Mouse (Mus musculus) limb, embryonic 13.5 days (tissue): ENCODE data around the gene Lrrc15. TPM values are rescaled to one million over a fixed set of nuclear protein-coding genes. Genes with fewer than 3 reads are reported as not detected.
A peak's percentile ranks its signal among the peaks of the same experiment; 100 is the strongest.

Experiments used
- ATAC-seq: fragments of 200-750 bp; cut with Nextera tagmentation; 2 replicates; pipeline ENCODE4 v1.8.0; 2017; ENCODE audit warnings: low read depth, moderate number of reproducible peaks, moderate TSS enrichment; ENCODE audit not compliant: low FRiP score
- H3K27ac ChIP-seq: fragments of 300-500 bp; sonication (generic); 2 replicates; pipeline ENCODE4 v1.5.1; 2015; ENCODE audit warnings: inconsistent platforms, mild to moderate bottlenecking, moderate library complexity
- H3K27me3 ChIP-seq: fragments of 300-500 bp; sonication (generic); 2 replicates; pipeline ENCODE4 v1.6.1; 2015; ENCODE audit warnings: mild to moderate bottlenecking, inconsistent platforms
- H3K36me3 ChIP-seq: fragments of 300-500 bp; sonication (generic); 2 replicates; pipeline ENCODE4 v1.6.1; 2015; ENCODE audit warnings: inconsistent platforms, mild to moderate bottlenecking, moderate library complexity
- H3K4me1 ChIP-seq: fragments of 300-500 bp; sonication (generic); 2 replicates; pipeline ENCODE4 v1.6.1; 2015; ENCODE audit warnings: inconsistent platforms
- H3K4me2 ChIP-seq: fragments of 300-500 bp; sonication (generic); replicated peaks from 2 replicates; pipeline ENCODE4 v1.6.1; 2015; ENCODE audit warnings: inconsistent platforms, mild to moderate bottlenecking, moderate library complexity
- H3K4me3 ChIP-seq: fragments of 300-500 bp; sonication (generic); 2 replicates; pipeline ENCODE4 v1.5.1; 2015; ENCODE audit warnings: moderate library complexity, mild to moderate bottlenecking, inconsistent platforms
- H3K9ac ChIP-seq: fragments of 300-500 bp; sonication (generic); 2 replicates; pipeline ENCODE4 v1.6.1; 2015; ENCODE audit warnings: mild to moderate bottlenecking, inconsistent platforms
- H3K9me3 ChIP-seq: fragments of 300-500 bp; sonication (generic); 2 replicates; pipeline ENCODE4 v1.6.1; 2016; ENCODE audit warnings: inconsistent platforms
- WGBS: fragments of 180-500 bp; shearing (Covaris S2); methylation state at CpG from one replicate; pipeline ENCODE4 v1.1.7; 2015; 5-methylcytosine and 5-hydroxymethylcytosine counted together
- polyA plus RNA-seq: library from polyadenylated mRNA; unstranded; fragments of >200 nt; fragmentation: Nextera tagmentation; extraction: Ambion mirVana; gene quantifications from 2 replicates; pipeline ENCODE4 v1.2.1, GENCODE M21; 2015

The Lrrc15 gene
- polyA plus RNA-seq, 1 experiment from 2014 or later = 1.1 TPM

- H3K4me3 ChIP-seq = no peak overlapping the region
- 85% methylated on average over 6 of the region's 6 CpGs for WGBS
- no peak overlapping the region for H3K4me2 ChIP-seq
- no peak for ATAC-seq
- H3K4me1 ChIP-seq = no peaks in the 10 kb centered on the region
- H3K27ac ChIP-seq = no peak overlapping the region
- H3K27me3 ChIP-seq = peaks cover 51% of the 10 kb centered on the region
- no peaks in the 10 kb centered on the region for H3K9me3 ChIP-seq
- H3K9ac ChIP-seq = no peak overlapping the region
- H3K36me3 ChIP-seq = no peaks in the 10 kb centered on the region
Observed at GRCm38 (mm10) chr16:30302686-30303085, 19.6 kb upstream of the Lrrc15 start.

GRCm38 (mm10) chr16:30299711-30300277, 16.7 kb upstream of the Lrrc15 start:
- WGBS = 62% methylated on average over 10 of the region's 10 CpGs
- H3K4me1 ChIP-seq = no peaks in the 10 kb centered on the region
- H3K27ac ChIP-seq = no peak overlapping the region
- H3K27me3 ChIP-seq = peaks cover 34% of the 10 kb centered on the region
- H3K9ac ChIP-seq = no peak overlapping the region
- no peak overlapping the region for H3K4me2 ChIP-seq
- no peaks in the 10 kb centered on the region for H3K9me3 ChIP-seq
- H3K4me3 ChIP-seq = no peak overlapping the region
- ATAC-seq = no peak
- no peaks in the 10 kb centered on the region for H3K36me3 ChIP-seq

DNA sequence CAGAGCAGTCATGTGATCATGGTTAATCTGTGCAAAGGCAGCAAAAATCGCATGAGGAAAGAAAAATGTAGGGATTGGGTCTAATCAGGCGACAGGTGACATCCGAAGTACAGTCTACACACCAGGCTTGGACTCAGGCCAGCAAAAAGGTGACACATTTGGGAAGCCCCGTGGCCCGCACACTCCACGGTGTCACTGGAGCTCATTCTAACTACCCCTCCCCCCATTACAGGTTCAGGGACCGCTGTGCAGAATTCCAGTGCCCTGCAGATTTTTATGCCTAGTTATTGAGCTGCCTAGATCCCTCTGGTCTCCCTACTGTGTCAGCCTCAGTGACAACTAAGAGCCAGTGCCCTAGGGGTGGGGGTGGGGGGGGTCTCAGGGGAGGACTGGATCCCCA, 14.4 kb upstream of the Lrrc15 start:
- Histone ChIP-seq H3K9me3 (no peaks in the 10 kb centered on the region), H3K27ac (no peak overlapping the region), H3K27me3 (0 out of 2 replicates have a peak, but pooled peaks cover 12% of the 10 kb centered on the region), H3K36me3 (no peaks in the 10 kb centered on the region), H3K4me2 (no peak overlapping the region), H3K9ac (no peak overlapping the region), H3K4me3 (no peak overlapping the region), H3K4me1 (no peaks in the 10 kb centered on the region)
- no peak for ATAC-seq
- WGBS = 82% methylated on average over 7 of the region's 7 CpGs

GRCm38 (mm10) chr16:30296601-30297275, 13.7 kb upstream of the Lrrc15 start:
- 0 out of 2 replicates have a peak, but pooled peaks cover 10% of the 10 kb centered on the region for H3K27me3 ChIP-seq
- H3K4me2 ChIP-seq = no peak overlapping the region
- H3K9me3 ChIP-seq = no peaks in the 10 kb centered on the region
- H3K4me1 ChIP-seq = no peaks in the 10 kb centered on the region
- 90% methylated on average over 11 of the region's 11 CpGs for WGBS
- ATAC-seq = no peak
- no peak overlapping the region for H3K27ac ChIP-seq
- H3K9ac ChIP-seq = no peak overlapping the region
- no peaks in the 10 kb centered on the region for H3K36me3 ChIP-seq
- no peak overlapping the region for H3K4me3 ChIP-seq

DNA sequence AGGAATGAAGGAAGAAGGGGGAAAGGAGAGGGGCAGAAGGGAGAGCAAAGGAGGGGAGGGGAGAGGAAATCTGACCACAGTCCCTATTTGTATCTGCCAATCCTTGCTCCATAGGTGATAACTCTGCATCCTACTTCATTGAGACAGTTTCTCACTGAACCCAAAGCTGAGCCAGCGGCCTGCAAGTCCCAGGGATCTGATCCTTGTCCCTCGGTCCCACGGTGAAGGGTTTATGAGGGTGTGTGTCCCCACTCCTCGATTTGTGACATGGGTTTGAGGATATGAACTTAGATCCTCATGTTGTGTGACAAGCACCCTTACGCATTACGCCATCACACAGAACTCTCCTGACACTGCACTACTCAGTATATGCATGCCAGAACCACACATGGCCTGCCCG, 12.1 kb upstream of the Lrrc15 start:
- no peak for ATAC-seq
- Histone ChIP-seq H3K4me1 (no peaks in the 10 kb centered on the region), H3K27me3 (0 out of 2 replicates have a peak, but pooled peaks cover 7% of the 10 kb centered on the region), H3K36me3 (no peaks in the 10 kb centered on the region), H3K27ac (no peak overlapping the region), H3K9me3 (no peaks in the 10 kb centered on the region), H3K9ac (no peak overlapping the region), H3K4me2 (no peak overlapping the region), H3K4me3 (no peak overlapping the region)
- WGBS = 91% methylated on average over 7 of the region's 7 CpGs

GRCm38 (mm10) chr16:30290436-30290835, 7.4 kb upstream of the Lrrc15 start:
- no peak overlapping the region for H3K27ac ChIP-seq
- no peaks in the 10 kb centered on the region for H3K9me3 ChIP-seq
- ATAC-seq = no peak
- 0 out of 2 replicates have a peak, but pooled peaks cover 3% of the 10 kb centered on the region for H3K27me3 ChIP-seq
- H3K9ac ChIP-seq = no peak overlapping the region
- H3K36me3 ChIP-seq = no peaks in the 10 kb centered on the region
- no peak overlapping the region for H3K4me3 ChIP-seq
- H3K4me1 ChIP-seq = peaks cover 4% of the 10 kb centered on the region; the same call in 1 of the 2 replicates
- WGBS = 68% methylated on average over 6 of the region's 6 CpGs
- H3K4me2 ChIP-seq = no peak overlapping the region

GRCm38 (mm10) chr16:30285701-30286100, 2.6 kb upstream of the Lrrc15 start:
- no peak for ATAC-seq
- Histone ChIP-seq H3K27ac (no peak overlapping the region), H3K27me3 (peaks cover 30% of the 10 kb centered on the region), H3K36me3 (no peaks in the 10 kb centered on the region), H3K4me1 (peaks cover 35% of the 10 kb centered on the region), H3K9me3 (no peaks in the 10 kb centered on the region), H3K4me2 (no peak overlapping the region), H3K9ac (no peak overlapping the region), H3K4me3 (no peak overlapping the region)
- WGBS = 45% methylated on average over 4 of the region's 4 CpGs

- 4% methylated on average over 15 of the region's 15 CpGs for WGBS
- no peak for ATAC-seq
- Histone ChIP-seq H3K4me1 (peaks cover 41% of the 10 kb centered on the region), H3K9me3 (no peaks in the 10 kb centered on the region), H3K27me3 (peaks cover 30% of the 10 kb centered on the region), H3K4me3 (peak overlapping the region; percentile 11), H3K27ac (no peak overlapping the region), H3K9ac (no peak overlapping the region), H3K36me3 (no peaks in the 10 kb centered on the region), H3K4me2 (peak overlapping the region; percentile 73)
Observed at GRCm38 (mm10) chr16:30283743-30284337, 784 bp upstream of the Lrrc15 start.

GRCm38 (mm10) chr16:30280676-30281297, 2.3 kb downstream of the Lrrc15 start:
- 0 out of 2 replicates have a peak, but pooled peaks have one; percentile 10 for ATAC-seq
- H3K4me2 ChIP-seq = peak overlapping the region; percentile 34
- H3K27ac ChIP-seq = no peak overlapping the region
- H3K27me3 ChIP-seq = peaks cover 30% of the 10 kb centered on the region
- H3K9me3 ChIP-seq = no peaks in the 10 kb centered on the region
- H3K36me3 ChIP-seq = no peaks in the 10 kb centered on the region
- WGBS = 0% methylated on average over 4 of the region's 4 CpGs
- no peak overlapping the region for H3K4me3 ChIP-seq
- H3K9ac ChIP-seq = 0 out of 2 replicates have a peak overlapping the region, but pooled peaks have one; percentile 8
- H3K4me1 ChIP-seq = peaks cover 56% of the 10 kb centered on the region

DNA sequence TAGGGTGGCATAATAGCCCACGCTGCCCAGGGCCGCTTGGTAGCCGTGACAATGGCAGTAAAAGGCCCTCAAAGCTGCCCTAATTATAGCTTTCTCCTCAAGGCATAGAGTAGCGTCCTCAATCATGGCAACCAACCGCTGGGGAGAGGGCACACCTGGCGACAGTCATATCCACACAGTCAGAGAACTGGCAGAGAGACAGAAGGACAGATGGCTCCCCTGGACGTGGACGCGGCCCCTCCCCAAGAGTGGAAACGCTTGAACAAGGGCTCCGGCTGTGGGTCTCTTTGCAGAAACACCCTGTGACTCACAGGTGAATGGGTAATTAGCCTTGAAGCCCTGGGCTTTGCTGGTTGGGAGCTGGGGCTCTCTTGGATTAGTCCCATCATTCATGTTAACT, 4.7 kb downstream of the Lrrc15 start:
- Histone ChIP-seq H3K36me3 (no peaks in the 10 kb centered on the region), H3K27me3 (peaks cover 13% of the 10 kb centered on the region), H3K27ac (no peak overlapping the region), H3K4me1 (peaks cover 49% of the 10 kb centered on the region), H3K4me3 (no peak overlapping the region), H3K4me2 (no peak overlapping the region), H3K9me3 (no peaks in the 10 kb centered on the region), H3K9ac (no peak overlapping the region)
- ATAC-seq = no peak
- WGBS = 57% methylated on average over 11 of the region's 11 CpGs

- no peak overlapping the region for H3K9ac ChIP-seq
- no peaks in the 10 kb centered on the region for H3K9me3 ChIP-seq
- H3K27ac ChIP-seq = no peak overlapping the region
- no peaks in the 10 kb centered on the region for H3K27me3 ChIP-seq
- H3K4me3 ChIP-seq = no peak overlapping the region
- no peaks in the 10 kb centered on the region for H3K36me3 ChIP-seq
- no peak for ATAC-seq
- no peak overlapping the region for H3K4me2 ChIP-seq
- 80% methylated on average over 15 of the region's 15 CpGs for WGBS
- peaks cover 50% of the 10 kb centered on the region for H3K4me1 ChIP-seq
Observed at GRCm38 (mm10) chr16:30275558-30276340, 7.3 kb downstream of the Lrrc15 start.
